Mouse (Mus musculus): ENCODE results near the gene 4930507D05Rik. TPM values are rescaled to one million over a fixed set of nuclear protein-coding genes. Genes with fewer than 3 reads are reported as not detected.
"Not testable (repeated sequence)": the region's sequence is repeated elsewhere in the genome, so short reads cannot be mapped to it uniquely, and the experiment has no call there.

Gene 4930507D05Rik
- total RNA-seq, 2 experiments from 2014 or later: 1.7 to 2.0 TPM

- intact Hi-C loops (cut with DNase I): no loop called here
- DNase-seq (ENCODE audit: low spot score in 2 of 2): no peak
These were observed 20.4 kb downstream of the 4930507D05Rik start for GRCm38 (mm10) chr10:62469736-62470135.

GRCm38 (mm10) chr10:62471105-62471504, 21.8 kb downstream of the 4930507D05Rik start:
- intact Hi-C loops (cut with DNase I): no loop called here

GRCm38 (mm10) chr10:62474944-62475343, 25.7 kb downstream of the 4930507D05Rik start:
- intact Hi-C loops (cut with DNase I): no loop called here
- DNase-seq (ENCODE audit: low spot score in 2 of 2): no peak

More at GRCm38 (mm10) chr10:62471105-62471504, 21.8 kb downstream of the 4930507D05Rik start:
- no peak for DNase-seq (ENCODE audit: low spot score in 2 of 2)

GRCm38 (mm10) chr10:62476980-62477379, 27.7 kb downstream of the 4930507D05Rik start:
- no peak for DNase-seq (ENCODE audit: low spot score in 2 of 2)

GRCm38 (mm10) chr10:62481108-62481852, 32.0 kb downstream of the 4930507D05Rik start:
- intact Hi-C loops (cut with DNase I): no loop called here

More at GRCm38 (mm10) chr10:62476980-62477379, 27.7 kb downstream of the 4930507D05Rik start:
- intact Hi-C loops (cut with DNase I): no loop called here

GRCm38 (mm10) chr10:62485878-62486582, 36.7 kb downstream of the 4930507D05Rik start:
- intact Hi-C loops (cut with DNase I): loop anchor here (1.0 to 5.0 kb wide), 2 partner anchors 39 to 146 kb away; partner anchors contain the start of genes 4930507D05Rik and Supv3l1
- no peak for DNase-seq (ENCODE audit: low spot score in 2 of 2)

More at GRCm38 (mm10) chr10:62481108-62481852, 32.0 kb downstream of the 4930507D05Rik start:
- DNase-seq (ENCODE audit: low spot score in 2 of 2): no peak

- DNase-seq (ENCODE audit: low spot score in 2 of 2): peak; percentile 97
- intact Hi-C loops (cut with DNase I): loop anchor here (1.0 to 5.0 kb wide), 2 partner anchors 40 to 147 kb away; partner anchors contain the start of genes 4930507D05Rik and Supv3l1
These were observed 37.5 kb downstream of the 4930507D05Rik start, which contains the start of gene Vps26a for GRCm38 (mm10) chr10:62486618-62487415. Vps26a (minus strand) TSS chr10:62486805.

GRCm38 (mm10) chr10:62488266-62488665, 39.0 kb downstream of the 4930507D05Rik start:
- DNase-seq (ENCODE audit: low spot score in 2 of 2): peak in 1 of 2 experiments; percentile 26
- intact Hi-C loops (cut with DNase I): loop anchor here (5.0 kb wide), 1 partner anchor 41 kb away; the partner anchor contains the start of genes 4930507D05Rik and Supv3l1

GRCm38 (mm10) chr10:62491681-62492080, 42.4 kb downstream of the 4930507D05Rik start:
- intact Hi-C loops (cut with DNase I); DNase-seq (ENCODE audit: low spot score in 2 of 2): not testable (repeated sequence)

- intact Hi-C loops (cut with DNase I): loop anchor here (2.0 kb wide), 1 partner anchor 50 kb away; no protein-coding TSS in a partner anchor
- DNase-seq (ENCODE audit: low spot score in 2 of 2): peak; percentile 36 to 51
These were observed 51.0 kb downstream of the 4930507D05Rik start for GRCm38 (mm10) chr10:62500088-62500915.

Other genes starting within 250 kb of the 4930507D05Rik start
- gene Tspan15, start 218.2 kb upstream of the 4930507D05Rik start, total RNA-seq (2021): 10 to 100 TPM; 11.6 to 14.2 TPM
- gene Tacr2, start 197.1 kb upstream of the 4930507D05Rik start, total RNA-seq (2021): under 1 TPM; 0.32 to 0.34 TPM
- gene Hk1, start 69.6 kb upstream of the 4930507D05Rik start, total RNA-seq (2021): 100 to 1,000 TPM; 310 to 327 TPM
- gene Hkdc1, start 27.0 kb upstream of the 4930507D05Rik start, total RNA-seq (2021): 10 to 100 TPM in 1 of 2 experiments, 1 to 10 TPM in 1; 9.9 to 12.0 TPM
- gene Supv3l1, start 249 bp downstream of the 4930507D05Rik start, total RNA-seq (2021): 10 to 100 TPM; 20.1 to 28.0 TPM
- gene Vps26a, start 37.3 kb downstream of the 4930507D05Rik start, total RNA-seq (2021): 10 to 100 TPM; 45.8 to 53.8 TPM
- gene Srgn, start 78.0 kb downstream of the 4930507D05Rik start, total RNA-seq (2021): 1 to 10 TPM; 7.7 to 8.9 TPM
- 100 to 1,000 TPM; 178 to 198 TPM for gene Kif1bp, start 129.0 kb downstream of the 4930507D05Rik start, total RNA-seq (2021)
- gene Ddx21, start 152.8 kb downstream of the 4930507D05Rik start, total RNA-seq (2021): 10 to 100 TPM; 17.9 to 21.1 TPM
- 10 to 100 TPM; 75.9 to 96.3 TPM for gene Ddx50, start 201.7 kb downstream of the 4930507D05Rik start, total RNA-seq (2021)